Mouse (Mus musculus) midbrain, embryonic 11.5 days (tissue): ENCODE results near the gene Edn2. TPM values are rescaled to one million over a fixed set of nuclear protein-coding genes. Genes with fewer than 3 reads are reported as not detected.

Source experiments
- ATAC-seq: fragments of 200-750 bp; cut with Nextera tagmentation; 2 replicates; pipeline ENCODE4 v1.8.0; 2017; ENCODE audit warnings: moderate TSS enrichment, moderate library complexity; ENCODE audit not compliant: low FRiP score
- DNase-seq: peaks from one replicate; pipeline ENCODE4 v3.0.0; 2015; ENCODE audit warnings: low spot score; ENCODE audit errors: missing footprints
- H3K27ac ChIP-seq: fragments of 300-500 bp; sonication (generic); 2 replicates; pipeline ENCODE4 v1.5.1; 2014; ENCODE audit warnings: low read depth, low read length
- H3K27me3 ChIP-seq: fragments of 300-500 bp; sonication (generic); 2 replicates; pipeline ENCODE4 v1.6.1; 2014; ENCODE audit warnings: mild to moderate bottlenecking, low read length, moderate library complexity, mixed read lengths; ENCODE audit not compliant: control insufficient read depth, insufficient read depth
- H3K36me3 ChIP-seq: fragments of 300-500 bp; sonication (generic); 2 replicates; pipeline ENCODE4 v1.6.1; 2014; ENCODE audit warnings: mild to moderate bottlenecking, low read length, moderate library complexity, mixed read lengths; ENCODE audit not compliant: control insufficient read depth, insufficient read depth
- H3K4me1 ChIP-seq: fragments of 300-500 bp; sonication (generic); 2 replicates; pipeline ENCODE4 v1.6.1; 2014; ENCODE audit warnings: low read length; ENCODE audit not compliant: control insufficient read depth, insufficient read depth
- H3K4me2 ChIP-seq: fragments of 300-500 bp; sonication (generic); 2 replicates; pipeline ENCODE4 v1.6.1; 2014; ENCODE audit warnings: mild to moderate bottlenecking, moderate library complexity
- H3K4me3 ChIP-seq: fragments of 300-500 bp; sonication (generic); 2 replicates; pipeline ENCODE4 v1.5.1; 2014; ENCODE audit warnings: low read depth, low read length
- H3K9ac ChIP-seq: fragments of 300-500 bp; sonication (generic); 2 replicates; pipeline ENCODE4 v1.6.1; 2014; ENCODE audit warnings: low read length
- H3K9me3 ChIP-seq: fragments of 300-500 bp; sonication (generic); 2 replicates; pipeline ENCODE4 v1.6.1; 2016; ENCODE audit warnings: low read length; ENCODE audit not compliant: control insufficient read depth
- WGBS: fragments of 180-500 bp; shearing (Covaris S2); extraction: QIAGEN DNeasy Blood & Tissue Kit; methylation state at CpG from one replicate; pipeline ENCODE4 v1.1.7; 2014; 5-methylcytosine and 5-hydroxymethylcytosine counted together
- polyA plus RNA-seq: library from polyadenylated mRNA; unstranded; fragments of >200 nt; fragmentation: Nextera tagmentation; extraction: Ambion mirVana; gene quantifications from 2 replicates; pipeline ENCODE4 v1.2.1, GENCODE M21; 2014

The Edn2 gene
- polyA plus RNA-seq = not detected in 2 replicates

DNA sequence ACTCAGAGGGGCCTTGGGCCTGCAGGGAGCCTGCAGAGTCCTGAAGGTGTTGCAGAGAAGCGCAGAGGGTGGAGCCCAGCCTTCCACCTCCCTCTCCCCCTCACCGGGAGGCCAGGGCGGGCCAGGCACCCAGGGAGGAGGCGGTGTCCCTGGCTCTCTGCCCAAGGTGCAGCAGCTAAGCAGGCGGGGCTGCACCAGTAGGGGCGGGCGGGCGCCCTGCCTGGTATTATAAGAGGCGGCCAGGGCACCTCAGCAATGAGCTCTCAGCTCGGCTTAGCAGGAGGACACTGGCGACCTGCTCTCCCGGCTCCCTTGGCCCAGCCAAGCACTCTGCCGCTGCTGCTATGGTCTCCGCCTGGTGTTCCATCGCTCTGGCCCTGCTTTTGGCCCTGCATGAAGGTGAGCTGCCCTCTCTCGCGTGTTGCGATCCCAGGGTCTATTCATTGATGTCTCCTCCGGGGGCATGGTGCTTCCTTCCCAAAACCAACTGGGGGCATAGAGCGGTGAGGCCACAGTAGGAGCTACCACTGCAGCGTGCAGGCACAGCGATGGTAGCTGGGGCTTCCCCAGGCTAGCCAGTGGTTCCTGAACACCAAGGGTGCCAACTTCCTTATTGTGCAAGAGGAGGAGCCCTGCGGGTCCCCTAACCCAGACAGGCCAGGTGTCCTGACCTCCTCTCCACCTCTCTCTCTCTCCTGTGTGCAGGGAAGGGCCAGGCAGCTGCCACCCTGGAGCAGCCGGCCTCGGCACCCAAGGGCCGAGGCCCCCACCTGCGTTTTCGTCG, at the start of gene Edn2:
Gene Edn2, plus strand, starts transcription at position 41 of the 784 bp plus-strand sequence.
- Histone ChIP-seq H3K4me2 (no peak within 1 kb of the TSS), H3K4me1 (peaks cover 9% of the 10 kb centered on the region; the same call in 1 of the 2 replicates), H3K4me3 (no peak within 1 kb of the TSS), H3K27ac (no peak within 1 kb of the TSS), H3K36me3 (no peaks in the 10 kb centered on the region), H3K27me3 (no peaks in the 10 kb centered on the region), H3K9ac (no peak within 1 kb of the TSS), H3K9me3 (no peaks in the 10 kb centered on the region)
- WGBS = 41% methylated on average over 24 of the region's 29 CpGs
- DNase-seq (peak; percentile 78), ATAC-seq (no peak)

DNA sequence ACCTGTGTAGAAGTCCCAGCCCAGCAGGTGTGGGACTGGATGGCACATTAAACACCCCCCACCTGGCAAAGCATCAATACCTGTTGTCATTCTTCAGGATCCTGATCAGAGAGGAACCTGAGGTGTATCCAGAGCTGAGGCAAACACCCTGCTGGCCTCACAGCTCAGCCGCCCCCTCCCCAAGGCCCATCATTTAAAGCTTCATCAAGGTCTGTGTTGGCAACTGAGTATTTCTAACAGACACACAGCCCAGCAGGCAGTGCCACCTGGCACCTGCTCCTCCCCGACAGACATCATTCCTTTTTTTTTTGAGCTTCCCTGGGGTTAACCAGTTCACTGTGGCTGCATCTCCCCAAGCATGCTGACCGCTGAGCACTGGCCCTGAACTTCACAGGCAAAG, 45.5 kb upstream of the Edn2 start:
- Histone ChIP-seq H3K4me1 (no peaks in the 10 kb centered on the region), H3K9me3 (no peaks in the 10 kb centered on the region), H3K36me3 (no peaks in the 10 kb centered on the region), H3K4me3 (no peak overlapping the region), H3K4me2 (no peak overlapping the region), H3K27me3 (no peaks in the 10 kb centered on the region), H3K9ac (no peak overlapping the region), H3K27ac (no peak overlapping the region)
- DNase-seq = no peak
- WGBS = 87% methylated on average over 3 of the region's 3 CpGs
- ATAC-seq = no peak

DNA sequence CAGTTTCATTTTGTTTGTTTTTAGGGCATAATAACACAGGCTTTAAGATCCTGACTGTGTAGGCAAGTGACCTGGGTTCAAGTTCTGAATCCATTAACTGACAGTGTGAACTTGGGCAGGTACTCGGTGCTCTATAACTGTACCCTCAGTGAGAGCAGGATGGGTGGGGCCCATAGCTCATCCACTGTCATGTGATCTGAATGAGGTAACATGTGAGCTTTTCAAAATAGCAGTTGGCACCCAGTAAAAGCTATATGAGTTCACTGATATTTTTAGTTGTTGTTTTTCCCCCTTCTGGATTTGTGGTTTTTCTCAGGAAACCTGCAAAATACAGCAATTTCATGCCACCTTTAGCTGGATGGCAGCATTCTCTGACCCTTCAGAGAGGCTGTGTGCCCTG, 44.7 kb upstream of the Edn2 start:
- WGBS = 79% methylated on average over 1 of the region's 1 CpGs
- Histone ChIP-seq H3K4me1 (no peaks in the 10 kb centered on the region), H3K36me3 (no peaks in the 10 kb centered on the region), H3K4me3 (no peak overlapping the region), H3K9ac (no peak overlapping the region), H3K4me2 (no peak overlapping the region), H3K9me3 (no peaks in the 10 kb centered on the region), H3K27me3 (no peaks in the 10 kb centered on the region), H3K27ac (no peak overlapping the region)
- ATAC-seq = no peak
- DNase-seq = no peak

GRCm38 (mm10) chr4:120120276-120120675, 40.7 kb upstream of the Edn2 start:
- no peak for ATAC-seq
- H3K9ac ChIP-seq = no peak overlapping the region

DNA sequence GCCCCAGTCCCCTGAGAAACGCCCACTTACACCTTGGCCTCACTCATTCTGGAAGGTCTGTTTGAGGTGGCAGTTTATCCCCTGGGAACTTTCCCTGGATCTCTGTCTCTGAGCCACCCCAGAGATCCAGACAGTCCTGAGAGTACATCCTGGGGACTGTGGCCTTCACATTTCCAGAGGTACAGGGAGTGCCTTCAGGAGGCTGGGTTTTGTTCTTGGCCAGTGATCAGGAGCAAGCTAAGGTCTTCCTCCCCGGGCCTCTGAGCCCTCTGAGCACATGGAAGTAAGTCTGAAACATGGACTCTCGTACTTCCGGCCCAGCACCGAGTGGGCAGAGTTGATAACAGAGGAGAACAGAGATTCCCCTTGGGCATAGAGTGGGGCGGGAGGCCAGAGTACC, 36.4 kb upstream of the Edn2 start:
- no peak for DNase-seq
- H3K27ac ChIP-seq = no peak overlapping the region
- no peak for ATAC-seq
- H3K4me3 ChIP-seq = no peak overlapping the region
- H3K36me3 ChIP-seq = no peaks in the 10 kb centered on the region
- H3K9ac ChIP-seq = no peak overlapping the region
- no peaks in the 10 kb centered on the region for H3K4me1 ChIP-seq
- WGBS = 87% methylated on average over 6 of the region's 6 CpGs
- no peaks in the 10 kb centered on the region; the same call in 1 of the 2 replicates for H3K27me3 ChIP-seq
- no peaks in the 10 kb centered on the region for H3K9me3 ChIP-seq
- no peak overlapping the region for H3K4me2 ChIP-seq

More at GRCm38 (mm10) chr4:120120276-120120675, 40.7 kb upstream of the Edn2 start:
- peak; percentile 85 for DNase-seq
- Histone ChIP-seq H3K36me3 (no peaks in the 10 kb centered on the region), H3K27ac (no peak overlapping the region), H3K4me3 (no peak overlapping the region), H3K4me1 (no peaks in the 10 kb centered on the region), H3K4me2 (no peak overlapping the region), H3K27me3 (no peaks in the 10 kb centered on the region), H3K9me3 (no peaks in the 10 kb centered on the region)
- 37% methylated on average over 8 of the region's 8 CpGs for WGBS

GRCm38 (mm10) chr4:120126047-120126446, 35.0 kb upstream of the Edn2 start:
- ATAC-seq = no peak
- Histone ChIP-seq H3K27ac (no peak overlapping the region), H3K27me3 (no peaks in the 10 kb centered on the region; the same call in 1 of the 2 replicates), H3K9ac (no peak overlapping the region), H3K9me3 (no peaks in the 10 kb centered on the region), H3K4me2 (no peak overlapping the region), H3K4me3 (no peak overlapping the region), H3K4me1 (no peaks in the 10 kb centered on the region), H3K36me3 (no peaks in the 10 kb centered on the region)
- 96% methylated on average over 6 of the region's 6 CpGs for WGBS
- DNase-seq = no peak

DNA sequence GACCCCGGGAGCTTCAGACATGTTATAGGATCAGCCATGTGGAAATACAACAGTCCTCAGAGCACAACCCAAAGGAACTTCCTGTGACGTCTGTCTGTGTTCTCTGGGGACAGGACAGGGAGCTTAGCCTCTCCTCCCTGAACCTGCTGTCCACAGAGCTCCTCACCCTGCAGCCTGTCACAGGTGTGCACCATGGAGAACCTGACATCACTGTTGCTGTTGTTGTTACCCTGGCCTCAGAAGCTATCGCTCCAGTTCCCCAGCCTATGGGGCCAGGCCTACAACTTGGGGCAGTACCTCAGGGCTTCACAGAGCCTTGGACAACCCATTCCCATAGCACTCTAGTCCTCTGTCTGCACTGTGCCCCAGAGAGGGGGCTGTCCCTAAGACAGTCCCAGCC, 33.7 kb upstream of the Edn2 start:
- no peaks in the 10 kb centered on the region for H3K4me1 ChIP-seq
- no peak overlapping the region for H3K27ac ChIP-seq
- no peak overlapping the region for H3K9ac ChIP-seq
- DNase-seq (no peak), ATAC-seq (no peak)
- no peak overlapping the region for H3K4me2 ChIP-seq
- H3K9me3 ChIP-seq = no peaks in the 10 kb centered on the region
- H3K27me3 ChIP-seq = no peaks in the 10 kb centered on the region; the same call in 1 of the 2 replicates
- WGBS = 81% methylated on average over 3 of the region's 3 CpGs
- H3K36me3 ChIP-seq = no peaks in the 10 kb centered on the region
- no peak overlapping the region for H3K4me3 ChIP-seq

GRCm38 (mm10) chr4:120128033-120128432, 33.0 kb upstream of the Edn2 start:
- Histone ChIP-seq H3K4me2 (no peak overlapping the region), H3K36me3 (no peaks in the 10 kb centered on the region), H3K4me1 (no peaks in the 10 kb centered on the region), H3K9ac (no peak overlapping the region), H3K9me3 (no peaks in the 10 kb centered on the region), H3K27me3 (no peaks in the 10 kb centered on the region; the same call in 1 of the 2 replicates), H3K27ac (no peak overlapping the region), H3K4me3 (no peak overlapping the region)
- 81% methylated on average over 4 of the region's 4 CpGs for WGBS
- DNase-seq (no peak), ATAC-seq (no peak)

DNA sequence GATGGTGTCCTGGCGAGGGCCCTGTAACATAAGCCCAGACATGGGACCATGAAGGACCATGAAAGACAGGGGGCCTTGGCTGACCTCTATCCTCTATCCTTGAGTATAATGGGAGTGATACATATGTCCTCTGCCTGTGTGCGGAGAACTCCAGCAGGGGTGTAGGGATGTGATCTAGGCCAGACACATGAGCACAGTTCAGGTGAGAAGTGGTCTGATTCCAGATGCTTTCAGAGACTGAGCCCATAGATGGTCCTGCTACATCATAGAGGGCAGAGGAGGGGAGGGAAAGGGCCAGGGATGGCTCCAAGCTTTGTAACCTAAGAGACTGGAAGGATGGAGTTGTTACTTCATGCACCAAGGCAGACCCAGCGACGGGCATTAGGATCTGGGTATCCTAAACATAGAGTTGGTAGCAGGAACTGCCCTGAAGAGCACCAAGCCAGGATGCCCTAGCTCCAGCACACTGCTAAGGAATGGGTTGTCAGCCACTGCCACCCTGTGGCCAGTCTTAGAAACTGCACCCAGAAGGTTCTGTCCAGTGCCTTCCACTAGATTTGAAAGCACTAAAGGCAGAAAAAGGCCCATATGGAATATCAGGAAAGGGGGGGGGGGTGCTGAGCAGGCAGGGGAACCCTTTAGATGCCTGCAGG, 31.6 kb upstream of the Edn2 start:
- H3K9ac ChIP-seq = no peak overlapping the region
- no peaks in the 10 kb centered on the region for H3K9me3 ChIP-seq
- WGBS = 54% methylated on average over 4 of the region's 4 CpGs
- DNase-seq = peak; percentile 88
- no peaks in the 10 kb centered on the region; the same call in 1 of the 2 replicates for H3K27me3 ChIP-seq
- no peak overlapping the region for H3K4me3 ChIP-seq
- H3K4me1 ChIP-seq = no peaks in the 10 kb centered on the region
- no peaks in the 10 kb centered on the region for H3K36me3 ChIP-seq
- H3K4me2 ChIP-seq = no peak overlapping the region
- peak; percentile 65 for ATAC-seq
- H3K27ac ChIP-seq = no peak overlapping the region
